Mouse (Mus musculus) testis, postnatal 14 days (tissue): ENCODE data around the gene Ndufb10.

Experiments used
- DNase-seq: peaks from one replicate; pipeline ENCODE4 v3.0.0; 2021; ENCODE audit warnings: low spot score

Gene Ndufb10

GRCm38 (mm10) chr17:24706982-24707800 lies 17.1 kb downstream of the Ndufb10 start, which contains the start of gene Tbl3:
TSS of gene Tbl3 (minus strand) at chr17:24707660.
- DNase-seq = peak; percentile 94

GRCm38 (mm10) chr17:24705821-24706220 lies 18.5 kb downstream of the Ndufb10 start:
- DNase-seq = no peak

GRCm38 (mm10) chr17:24701251-24701650 lies 23.0 kb downstream of the Ndufb10 start:
- DNase-seq = no peak

GRCm38 (mm10) chr17:24699473-24699872 lies 24.8 kb downstream of the Ndufb10 start:
- no peak for DNase-seq

GRCm38 (mm10) chr17:24698715-24699114 lies 25.6 kb downstream of the Ndufb10 start:
- no peak for DNase-seq

GRCm38 (mm10) chr17:24697985-24698384 lies 26.3 kb downstream of the Ndufb10 start:
- DNase-seq = no peak

GRCm38 (mm10) chr17:24696011-24696697 lies 28.1 kb downstream of the Ndufb10 start, which contains the start of the genes Gfer and Noxo1:
TSS of gene Gfer (minus strand) at chr17:24696156.
TSS of gene Noxo1 (plus strand) at chr17:24696234.
- DNase-seq = peak; percentile 86

- no peak for DNase-seq
Observed at GRCm38 (mm10) chr17:24695326-24696010, 28.8 kb downstream of the Ndufb10 start.

GRCm38 (mm10) chr17:24692385-24692784 lies 31.9 kb downstream of the Ndufb10 start:
- DNase-seq = no peak

- no peak for DNase-seq
Observed at GRCm38 (mm10) chr17:24689251-24690081, 34.8 kb downstream of the Ndufb10 start, which contains the start of gene Syngr3. TSS of gene Syngr3 (minus strand) at chr17:24689955.

GRCm38 (mm10) chr17:24687599-24687998 lies 36.7 kb downstream of the Ndufb10 start:
- no peak for DNase-seq

- peak; percentile 57 for DNase-seq
Observed at GRCm38 (mm10) chr17:24687146-24687595, 37.1 kb downstream of the Ndufb10 start.

GRCm38 (mm10) chr17:24686514-24686913 lies 37.8 kb downstream of the Ndufb10 start:
- DNase-seq = no peak

- DNase-seq = no peak
Observed at GRCm38 (mm10) chr17:24677500-24678080, 46.7 kb downstream of the Ndufb10 start.

- DNase-seq = no peak
Observed at GRCm38 (mm10) chr17:24676877-24677276, 47.4 kb downstream of the Ndufb10 start.

GRCm38 (mm10) chr17:24676187-24676586 lies 48.1 kb downstream of the Ndufb10 start:
- peak; percentile 45 for DNase-seq

GRCm38 (mm10) chr17:24674277-24674676 lies 50.0 kb downstream of the Ndufb10 start:
- DNase-seq = no peak

GRCm38 (mm10) chr17:24672141-24672540 lies 52.1 kb downstream of the Ndufb10 start:
- no peak for DNase-seq
